Mouse (Mus musculus) small intestine, adult 2 months (tissue): Measurements from ENCODE around the gene Gm20388.

ENCODE experiments used
- CTCF ChIP-seq: fragments of 200-500 bp; IDR thresholded peaks from 2 replicates; pipeline ENCODE4 v1.5.1; 2012; ENCODE audit warnings: low read depth, mild to moderate bottlenecking, control low read depth, inconsistent platforms, low read length, moderate library complexity, mixed read lengths; ENCODE audit not compliant: insufficient replicate concordance, insufficient read length; ENCODE audit errors: extremely low read depth
- POLR2A ChIP-seq: fragments of 200-500 bp; IDR thresholded peaks from 2 replicates; pipeline ENCODE4 v1.6.1; 2012; ENCODE audit warnings: low read depth, mild to moderate bottlenecking, control low read depth, inconsistent platforms, low read length, moderate library complexity

DNA sequence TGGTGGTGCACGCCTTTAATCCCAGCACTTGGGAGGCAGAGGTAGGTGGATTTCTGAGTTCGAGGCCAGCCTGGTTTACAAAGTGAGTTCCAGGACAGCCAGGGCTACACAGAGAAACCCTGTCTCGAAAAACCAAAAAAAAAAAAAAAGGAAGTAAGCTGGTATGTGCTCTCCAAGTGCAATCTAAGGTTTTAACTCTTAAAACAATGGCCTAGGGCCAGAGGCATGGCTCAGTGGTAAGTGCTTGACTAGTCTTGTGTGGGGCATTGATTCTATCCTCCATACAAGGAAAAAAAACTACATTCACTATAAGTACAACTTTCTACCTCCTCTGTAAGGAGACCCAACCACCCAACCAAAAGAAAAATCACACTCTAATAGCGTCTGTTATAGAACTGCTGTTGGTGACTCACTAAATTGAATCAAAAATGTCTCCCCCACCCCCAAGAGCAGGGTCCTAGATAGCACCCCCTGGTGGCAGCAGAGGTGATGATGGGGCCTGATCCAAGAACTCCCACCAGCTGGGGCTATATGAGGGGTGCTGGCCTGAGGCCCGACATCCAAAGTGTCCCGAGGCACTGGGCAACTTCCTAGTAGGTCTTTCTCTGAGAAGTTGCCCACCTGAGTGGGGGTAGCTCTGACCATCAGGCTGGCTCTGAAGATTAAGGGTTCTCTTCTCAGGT is 2548.7 kb downstream of the Gm20388 start:
- TF ChIP-seq POLR2A = no peak
- TF ChIP-seq CTCF = peak; percentile 31; the same call in 1 of the 2 replicates
